Mouse (Mus musculus): Measurements from ENCODE around the gene Tnks1bp1. TPM values are rescaled to one million over a fixed set of nuclear protein-coding genes. Genes with fewer than 3 reads are reported as not detected.

Tnks1bp1 gene
- polyA plus RNA-seq, 1 experiment = 46.9 TPM

- no peak for DNase-seq
- no peak overlapping the region for H3K27ac ChIP-seq (ENCODE audit: insufficient read depth, low read depth, low read length)
- no peaks in the 10 kb centered on the region for H3K4me1 ChIP-seq (ENCODE audit: control insufficient read depth, insufficient read depth, low read length)
- no peaks in the 10 kb centered on the region for H3K36me3 ChIP-seq (ENCODE audit: control insufficient read depth, insufficient read depth, low read length)
- H3K4me3 ChIP-seq (ENCODE audit: insufficient read depth, low read depth, low read length) = no peak overlapping the region
- TF ChIP-seq CTCF (conservative IDR thresholded peaks at IDR 0.05; ENCODE audit: insufficient read depth, insufficient read length, low read depth, low read length) = no peak
- no peak for TF ChIP-seq POLR2A (IDR thresholded peaks at IDR 0.05; ENCODE audit: low read depth, low read length)
- 68% methylated on average over 5 of the region's 5 CpGs for WGBS
- no peaks in the 10 kb centered on the region for H3K27me3 ChIP-seq (replicated peaks; ENCODE audit: control insufficient read depth, insufficient read depth, low read length)
Measured at GRCm38 (mm10) chr2:85027281-85027680, 20.5 kb upstream of the Tnks1bp1 start.

GRCm38 (mm10) chr2:85029897-85030296, 17.9 kb upstream of the Tnks1bp1 start:
- Histone ChIP-seq H3K27ac (ENCODE audit: insufficient read depth, low read depth, low read length) (no peak overlapping the region), H3K4me1 (ENCODE audit: control insufficient read depth, insufficient read depth, low read length) (no peaks in the 10 kb centered on the region), H3K36me3 (ENCODE audit: control insufficient read depth, insufficient read depth, low read length) (no peaks in the 10 kb centered on the region), H3K4me3 (ENCODE audit: insufficient read depth, low read depth, low read length) (no peak overlapping the region), H3K27me3 (replicated peaks; ENCODE audit: control insufficient read depth, insufficient read depth, low read length) (no peaks in the 10 kb centered on the region)
- no peak for DNase-seq
- TF ChIP-seq POLR2A (IDR thresholded peaks at IDR 0.05; ENCODE audit: low read depth, low read length) = no peak
- 29% methylated on average over 6 of the region's 6 CpGs for WGBS

GRCm38 (mm10) chr2:85030989-85031388, 16.8 kb upstream of the Tnks1bp1 start:
- H3K27ac ChIP-seq (ENCODE audit: insufficient read depth, low read depth, low read length) = no peak overlapping the region
- no peak for DNase-seq
- no peaks in the 10 kb centered on the region for H3K36me3 ChIP-seq (ENCODE audit: control insufficient read depth, insufficient read depth, low read length)
- no peak overlapping the region for H3K4me3 ChIP-seq (ENCODE audit: insufficient read depth, low read depth, low read length)
- TF ChIP-seq CTCF (conservative IDR thresholded peaks at IDR 0.05; ENCODE audit: insufficient read depth, insufficient read length, low read depth, low read length) = no peak
- no peak for TF ChIP-seq POLR2A (IDR thresholded peaks at IDR 0.05; ENCODE audit: low read depth, low read length)
- H3K4me1 ChIP-seq (ENCODE audit: control insufficient read depth, insufficient read depth, low read length) = no peaks in the 10 kb centered on the region
- no peaks in the 10 kb centered on the region for H3K27me3 ChIP-seq (replicated peaks; ENCODE audit: control insufficient read depth, insufficient read depth, low read length)
- WGBS = 51% methylated on average over 6 of the region's 6 CpGs

- peaks cover 8% of the 10 kb centered on the region; the same call in 1 of the 2 replicates for H3K4me1 ChIP-seq (ENCODE audit: control insufficient read depth, insufficient read depth, low read length)
Measured at GRCm38 (mm10) chr2:85033121-85033520, 14.7 kb upstream of the Tnks1bp1 start.

DNA sequence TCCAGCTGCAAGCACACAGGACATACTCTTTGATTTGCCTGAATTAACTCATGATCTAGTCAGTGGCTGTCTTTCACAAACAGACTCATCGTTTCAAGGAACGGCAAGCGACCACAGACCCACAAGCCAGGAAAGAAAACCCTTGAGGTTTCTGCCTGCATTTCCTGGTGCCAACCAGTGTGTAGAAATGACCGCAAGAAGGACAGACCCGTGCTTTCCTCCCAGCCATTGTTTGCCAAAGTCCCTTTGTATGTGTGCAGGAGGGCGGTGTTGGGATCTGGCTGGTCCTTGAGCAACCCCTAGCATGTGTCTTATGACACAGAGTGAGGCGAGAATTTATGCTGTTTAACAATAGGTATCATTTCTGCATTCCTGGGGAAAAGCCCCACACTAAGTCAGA, 13.7 kb upstream of the Tnks1bp1 start:
- Histone ChIP-seq H3K4me3 (ENCODE audit: insufficient read depth, low read depth, low read length) (no peak overlapping the region), H3K27ac (ENCODE audit: insufficient read depth, low read depth, low read length) (no peak overlapping the region), H3K36me3 (ENCODE audit: control insufficient read depth, insufficient read depth, low read length) (no peaks in the 10 kb centered on the region), H3K4me1 (ENCODE audit: control insufficient read depth, insufficient read depth, low read length) (peaks cover 11% of the 10 kb centered on the region; the same call in 1 of the 2 replicates), H3K27me3 (replicated peaks; ENCODE audit: control insufficient read depth, insufficient read depth, low read length) (no peaks in the 10 kb centered on the region)
- no peak for DNase-seq
- TF ChIP-seq POLR2A (IDR thresholded peaks at IDR 0.05; ENCODE audit: low read depth, low read length) (no peak), CTCF (conservative IDR thresholded peaks at IDR 0.05; ENCODE audit: insufficient read depth, insufficient read length, low read depth, low read length) (no peak)
- 78% methylated on average over 7 of the region's 7 CpGs for WGBS

More at GRCm38 (mm10) chr2:85033121-85033520, 14.7 kb upstream of the Tnks1bp1 start:
- DNase-seq = no peak
- TF ChIP-seq POLR2A (IDR thresholded peaks at IDR 0.05; ENCODE audit: low read depth, low read length) = no peak
- TF ChIP-seq CTCF (conservative IDR thresholded peaks at IDR 0.05; ENCODE audit: insufficient read depth, insufficient read length, low read depth, low read length) = no peak
- Histone ChIP-seq H3K27me3 (replicated peaks; ENCODE audit: control insufficient read depth, insufficient read depth, low read length) (no peaks in the 10 kb centered on the region), H3K4me3 (ENCODE audit: insufficient read depth, low read depth, low read length) (no peak overlapping the region), H3K27ac (ENCODE audit: insufficient read depth, low read depth, low read length) (no peak overlapping the region), H3K36me3 (ENCODE audit: control insufficient read depth, insufficient read depth, low read length) (no peaks in the 10 kb centered on the region)
- WGBS = 82% methylated on average over 2 of the region's 2 CpGs

- peak overlapping the region; percentile 14; the same call in 1 of the 2 replicates for H3K27ac ChIP-seq (ENCODE audit: insufficient read depth, low read depth, low read length)
- H3K4me1 ChIP-seq (ENCODE audit: control insufficient read depth, insufficient read depth, low read length) = peaks cover 11% of the 10 kb centered on the region; the same call in 1 of the 2 replicates
- H3K4me3 ChIP-seq (ENCODE audit: insufficient read depth, low read depth, low read length) = peak overlapping the region; percentile 92
- no peak for DNase-seq
- TF ChIP-seq POLR2A (IDR thresholded peaks at IDR 0.05; ENCODE audit: low read depth, low read length) (no peak), CTCF (conservative IDR thresholded peaks at IDR 0.05; ENCODE audit: insufficient read depth, insufficient read length, low read depth, low read length) (no peak)
- H3K36me3 ChIP-seq (ENCODE audit: control insufficient read depth, insufficient read depth, low read length) = peaks cover 4% of the 10 kb centered on the region
- H3K27me3 ChIP-seq (replicated peaks; ENCODE audit: control insufficient read depth, insufficient read depth, low read length) = no peaks in the 10 kb centered on the region
- WGBS = 5% methylated on average over 11 of the region's 11 CpGs
Measured at GRCm38 (mm10) chr2:85036507-85037046, 11.2 kb upstream of the Tnks1bp1 start.

- H3K4me3 ChIP-seq (ENCODE audit: insufficient read depth, low read depth, low read length) = peak within 1 kb of the TSS; percentile 92
- under 1% methylated on average over 66 of the region's 66 CpGs for WGBS
- peaks cover 4% of the 10 kb centered on the region for H3K36me3 ChIP-seq (ENCODE audit: control insufficient read depth, insufficient read depth, low read length)
- DNase-seq = peak; percentile 95
- no peaks in the 10 kb centered on the region for H3K27me3 ChIP-seq (replicated peaks; ENCODE audit: control insufficient read depth, insufficient read depth, low read length)
- TF ChIP-seq POLR2A (IDR thresholded peaks at IDR 0.05; ENCODE audit: low read depth, low read length) (peak; percentile 49), CTCF (conservative IDR thresholded peaks at IDR 0.05; ENCODE audit: insufficient read depth, insufficient read length, low read depth, low read length) (no peak)
- peaks cover 11% of the 10 kb centered on the region; the same call in 1 of the 2 replicates for H3K4me1 ChIP-seq (ENCODE audit: control insufficient read depth, insufficient read depth, low read length)
- peak within 1 kb of the TSS; percentile 61 for H3K27ac ChIP-seq (ENCODE audit: insufficient read depth, low read depth, low read length)
Measured at GRCm38 (mm10) chr2:85037047-85038026, 10.5 kb upstream of the Tnks1bp1 start, which contains the start of the genes Ssrp1 and P2rx3. Gene Ssrp1, plus strand, starts transcription at chr2:85037234. Gene P2rx3, minus strand, starts transcription at chr2:85037462.

Data from kidney, adult 2 months (tissue).